ENCODE assay signal across 20 mouse cellular contexts in the genomic region with DNA sequence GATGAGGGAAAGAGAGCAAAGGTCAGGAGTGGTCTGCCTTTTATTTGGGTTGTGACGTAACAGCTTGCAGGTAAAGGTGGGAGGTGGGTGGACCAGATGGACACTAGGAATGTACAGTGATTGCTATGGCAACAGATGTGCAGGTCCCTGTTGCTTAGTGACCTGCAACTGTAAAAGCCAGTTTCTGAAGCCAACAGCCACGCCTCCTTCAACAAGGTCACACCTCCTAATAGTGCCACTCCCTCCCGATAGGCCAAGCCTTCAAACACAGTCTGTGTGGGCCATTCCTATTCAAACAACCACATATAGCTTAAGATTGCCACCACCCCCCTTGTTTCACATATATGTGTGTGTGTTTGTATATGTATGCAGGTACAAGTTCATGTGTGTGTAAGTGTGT.
"Had no signal": no experiment of that assay in that cellular context is flagged by ENCODE, and none has a peak within 500 bp of the region (broad histone marks: within the 10 kb centered on the region; RNA-seq: fewer than 3 reads in every experiment).

No protein-coding gene starts in this region.

- ATAC-seq: midbrain, embryonic 16.5 days had no signal

- H3K27ac ChIP-seq: midbrain, embryonic 10.5 days; midbrain, embryonic 12.5 days; neural tube, embryonic 13.5 days; neural tube, embryonic 15.5 days; stomach, embryonic 15.5 days had no signal

- H3K9ac ChIP-seq: lung, embryonic 14.5 days; midbrain, embryonic 12.5 days; neural tube, embryonic 13.5 days; neural tube, embryonic 15.5 days; stomach, embryonic 15.5 days had no signal

- H3K9me3 ChIP-seq: midbrain, embryonic 10.5 days; midbrain, embryonic 12.5 days; neural tube, embryonic 13.5 days; neural tube, embryonic 15.5 days; stomach, embryonic 15.5 days had no signal

- H3K36me3 ChIP-seq: midbrain, embryonic 10.5 days; midbrain, embryonic 12.5 days; neural tube, embryonic 13.5 days; neural tube, embryonic 15.5 days; stomach, embryonic 15.5 days had no signal

- H3K27me3 ChIP-seq: midbrain, embryonic 12.5 days; neural tube, embryonic 13.5 days; neural tube, embryonic 15.5 days; stomach, embryonic 15.5 days had no signal

- H3K4me1 ChIP-seq: midbrain, embryonic 10.5 days; midbrain, embryonic 12.5 days; neural tube, embryonic 13.5 days; stomach, embryonic 15.5 days had no signal

- H3K4me2 ChIP-seq: lung, embryonic 14.5 days; midbrain, embryonic 12.5 days; neural tube, embryonic 13.5 days; neural tube, embryonic 15.5 days; stomach, embryonic 15.5 days had no signal

- DNase-seq: lung, adult 18-20 months; lung, embryonic 14.5 days; lung, postnatal 10 days; lung, postnatal 4 days; midbrain, embryonic 14.5 days; retina, postnatal 1 day; right cerebral cortex, adult 18-20 months; right cerebral cortex, postnatal 25 days; right cerebral cortex, postnatal 4 days; spleen, adult 18-20 months; thymus, adult 18-20 months; thymus, postnatal 25 days; thymus, postnatal 4 days had no signal

- H3K4me3 ChIP-seq: midbrain, embryonic 10.5 days; midbrain, embryonic 12.5 days; myocyte; neural tube, embryonic 13.5 days; neural tube, embryonic 15.5 days; stomach, embryonic 15.5 days had no signal
